Mouse (Mus musculus) gastrocnemius, adult 2 months (tissue): ENCODE results near the gene 4930412O13Rik. TPM values are rescaled to one million over a fixed set of nuclear protein-coding genes. Genes with fewer than 3 reads are reported as not detected.
A peak's percentile ranks its signal among the peaks of the same experiment; 100 is the strongest.

ENCODE experiments used
- DNase-seq: peaks from one replicate; pipeline ENCODE4 v3.0.0; 2022
- H3K27ac ChIP-seq: fragments of 200-600 bp; 2 replicates; pipeline ENCODE4 v1.8.1; 2022; ENCODE audit warnings: mild to moderate bottlenecking
- H3K4me3 ChIP-seq: fragments of 200-600 bp; 2 replicates; pipeline ENCODE4 v1.8.1; 2022; ENCODE audit warnings: mild to moderate bottlenecking, moderate library complexity
- CTCF ChIP-seq: fragments of 200-600 bp; IDR thresholded peaks from 2 replicates; pipeline ENCODE4 v1.8.1; 2022; ENCODE audit warnings: antibody characterized with exemption, mild to moderate bottlenecking, moderate library complexity
- intact Hi-C: fragments of 180-260 bp; cut with DNase I; formaldehyde crosslinking; loops from one replicate; pipeline ENCODE4 v1.15.1; 2025
- total RNA-seq, 2 experiments: library from RNA; stranded (reverse); gene quantifications; 2 replicates each; pipeline ENCODE4 v1.2.3; 2021

The 4930412O13Rik gene
- total RNA-seq, 2 experiments from 2014 or later, result not detected

DNA sequence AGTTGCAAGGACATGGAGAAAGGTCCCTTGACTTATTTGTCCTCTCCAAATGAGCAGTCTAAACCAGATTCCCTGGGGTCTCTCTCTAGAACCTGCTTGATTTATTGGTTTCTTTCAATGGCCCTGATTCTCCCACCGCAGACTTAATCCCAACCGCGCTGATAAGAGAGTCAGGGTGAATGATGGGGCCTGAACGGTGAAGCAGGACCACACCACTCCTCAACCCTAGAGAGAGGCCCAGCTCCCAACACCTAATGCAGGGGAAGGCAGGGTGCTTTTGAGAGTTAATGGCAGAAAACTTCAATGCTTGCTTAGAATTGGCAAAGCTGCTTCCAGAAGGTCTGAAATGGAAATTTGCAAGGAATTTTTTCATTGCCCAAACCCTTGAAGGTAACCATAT lies 5.8 kb upstream of the 4930412O13Rik start:
- no peak overlapping the region for H3K4me3 ChIP-seq
- no peak for TF ChIP-seq CTCF
- H3K27ac ChIP-seq, result no peak overlapping the region
- no peak for DNase-seq
- intact Hi-C loops, result no loop called here

DNA sequence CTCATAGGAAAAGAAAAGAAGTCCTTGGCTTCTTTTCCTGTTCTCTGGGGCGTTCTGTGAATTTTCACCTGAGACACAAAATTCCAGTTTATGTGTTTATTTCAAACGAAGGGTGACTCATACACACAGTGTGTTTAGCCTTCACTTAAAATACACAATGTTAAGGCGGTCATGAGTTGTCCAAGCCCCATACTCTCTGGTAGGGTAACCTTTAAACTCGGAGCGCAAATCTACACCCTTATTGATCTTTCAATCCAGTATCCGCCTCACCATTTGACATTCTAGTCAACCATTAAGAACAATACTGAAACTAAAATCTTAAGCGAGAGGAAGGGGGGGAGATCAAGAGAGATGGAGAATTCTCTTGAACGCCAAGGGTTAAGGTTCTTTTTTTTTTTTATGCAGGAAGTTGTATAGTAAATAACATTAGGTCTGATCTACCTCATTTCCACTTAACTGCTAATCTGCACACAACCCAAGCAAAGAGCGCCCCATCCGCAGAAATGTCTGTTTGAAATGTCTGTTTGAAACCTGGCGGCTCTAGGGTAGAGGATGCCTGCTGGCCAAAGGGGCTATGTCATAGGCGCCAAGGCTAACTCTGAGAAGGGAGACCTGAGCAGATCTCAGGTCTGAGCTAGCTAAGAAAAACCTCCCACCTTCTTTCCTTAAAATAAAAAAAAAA lies 5.2 kb upstream of the 4930412O13Rik start:
- H3K27ac ChIP-seq, result no peak overlapping the region
- intact Hi-C loops, result no loop called here
- H3K4me3 ChIP-seq, result no peak overlapping the region; the same call in 1 of the 2 replicates
- no peak for DNase-seq
- TF ChIP-seq CTCF, result no peak

DNA sequence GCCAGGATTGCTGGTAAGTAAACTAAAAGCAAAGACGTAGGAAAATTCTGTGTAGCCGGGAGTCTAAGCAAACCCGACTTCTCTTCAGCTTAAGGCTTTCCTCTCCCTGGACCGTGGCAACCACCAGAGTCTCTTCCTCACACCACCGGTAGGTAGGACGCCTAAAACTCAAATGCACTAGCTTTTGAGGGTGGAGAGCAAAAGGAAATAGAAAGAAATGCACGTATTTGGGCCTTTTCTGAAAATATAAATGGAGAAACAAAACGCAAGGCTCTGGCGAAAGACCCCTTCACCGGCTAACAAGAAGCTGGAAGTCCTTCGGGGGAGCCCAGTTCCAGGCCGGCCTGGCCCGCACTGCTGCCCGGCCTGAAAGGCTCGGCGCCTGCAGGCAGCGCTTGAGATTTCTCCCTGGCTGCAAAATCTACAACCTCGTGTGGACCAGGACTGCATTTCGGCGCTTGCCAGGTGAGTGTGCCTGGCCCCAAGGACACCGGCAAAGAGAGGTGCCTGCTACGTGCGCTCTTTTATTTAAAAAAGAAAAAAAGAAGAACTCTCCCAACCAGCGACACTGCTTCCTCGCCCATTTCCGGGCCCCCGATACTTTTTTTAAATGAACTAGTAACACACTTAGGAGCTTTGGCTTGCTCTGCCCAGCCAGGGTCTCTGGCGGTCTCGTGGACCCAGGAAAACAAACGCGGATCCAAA lies 4.3 kb upstream of the 4930412O13Rik start:
- intact Hi-C loops, result no loop called here
- DNase-seq, result no peak
- Histone ChIP-seq H3K4me3 (peak overlapping the region; percentile 77), H3K27ac (no peak overlapping the region)
- no peak for TF ChIP-seq CTCF

DNA sequence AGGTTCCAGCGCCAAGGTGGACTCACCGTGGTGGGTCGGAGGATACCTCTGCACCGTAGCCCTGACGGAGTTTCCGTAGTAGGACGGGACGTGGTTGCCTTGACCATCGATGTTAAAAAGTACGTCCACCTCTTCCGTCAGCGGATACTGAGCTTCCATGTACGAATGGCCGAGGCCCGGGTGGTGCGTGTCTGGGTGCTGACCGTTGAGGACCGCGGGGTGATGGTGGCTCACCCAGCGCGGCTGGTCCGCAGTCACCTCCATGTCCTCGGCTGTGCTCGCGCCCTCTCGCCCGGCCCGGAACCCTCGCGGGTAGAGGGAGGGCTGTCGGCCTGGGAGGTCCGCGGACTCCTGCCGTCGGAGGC lies 3.7 kb upstream of the 4930412O13Rik start:
- no peak overlapping the region for H3K27ac ChIP-seq
- peak overlapping the region; percentile 77 for H3K4me3 ChIP-seq
- TF ChIP-seq CTCF, result no peak
- intact Hi-C loops, result no loop called here
- peak; percentile 26 for DNase-seq

DNA sequence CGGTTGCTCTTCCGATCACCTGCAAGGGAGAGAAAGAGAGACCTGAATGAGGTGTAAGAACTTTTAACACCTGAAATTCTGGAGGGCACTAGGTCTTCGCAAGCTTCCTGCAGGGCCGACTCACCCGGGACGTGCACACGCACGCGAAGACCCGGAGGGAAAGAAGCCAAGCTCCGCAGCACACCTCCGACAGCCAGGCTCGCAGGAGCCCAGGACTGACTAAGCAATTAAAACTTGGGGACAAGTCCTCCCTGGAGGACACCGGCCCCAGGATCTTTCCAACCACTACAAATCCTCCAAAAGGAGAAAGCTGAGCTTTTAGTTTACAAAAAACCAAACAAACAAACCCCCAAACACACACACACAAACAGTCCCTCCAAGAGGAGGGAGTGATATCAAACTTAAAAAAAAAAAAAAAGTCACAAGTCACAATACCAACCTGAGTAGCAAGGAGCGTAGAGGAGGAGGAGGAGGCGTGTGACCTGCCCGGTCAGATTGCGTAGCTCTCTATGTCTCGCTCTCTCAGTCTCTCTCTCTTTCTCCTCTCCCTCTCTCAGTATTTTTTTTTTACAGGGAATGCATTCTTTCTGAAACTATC lies 3.0 kb upstream of the 4930412O13Rik start:
- peak overlapping the region; percentile 77 for H3K4me3 ChIP-seq
- no peak for TF ChIP-seq CTCF
- intact Hi-C loops, result no loop called here
- H3K27ac ChIP-seq, result peak overlapping the region; percentile 74; the same call in 1 of the 2 replicates
- peak; percentile 22 for DNase-seq

DNA sequence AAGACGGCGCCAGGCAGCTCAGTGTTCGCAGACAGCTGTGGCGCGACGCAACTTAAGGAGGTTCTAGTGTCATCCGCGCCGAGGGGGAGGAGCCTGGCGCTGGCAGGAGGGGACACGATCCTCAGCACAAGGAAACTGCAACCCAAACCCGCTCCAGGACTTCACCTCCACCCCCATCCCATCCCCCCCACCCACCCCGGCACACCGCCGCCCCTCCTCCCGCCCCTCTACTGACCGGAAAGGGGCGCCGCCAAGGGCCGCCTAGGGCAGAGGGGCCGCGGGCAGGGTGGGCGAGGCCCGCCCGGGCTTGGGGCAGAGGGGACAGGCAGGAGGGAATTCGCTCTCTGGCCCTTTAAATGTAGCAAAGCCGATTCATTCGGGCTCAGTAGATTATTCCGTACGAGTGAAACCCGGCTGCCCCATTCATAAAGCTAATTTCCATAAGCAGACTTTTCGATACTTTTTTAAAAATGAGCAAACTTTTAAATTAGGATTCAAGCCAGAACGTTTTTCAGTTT lies 2.4 kb upstream of the 4930412O13Rik start:
- Histone ChIP-seq H3K4me3 (peak overlapping the region; percentile 77), H3K27ac (peak overlapping the region; percentile 74)
- intact Hi-C loops, result no loop called here
- peak; percentile 53 for DNase-seq
- TF ChIP-seq CTCF, result no peak

DNA sequence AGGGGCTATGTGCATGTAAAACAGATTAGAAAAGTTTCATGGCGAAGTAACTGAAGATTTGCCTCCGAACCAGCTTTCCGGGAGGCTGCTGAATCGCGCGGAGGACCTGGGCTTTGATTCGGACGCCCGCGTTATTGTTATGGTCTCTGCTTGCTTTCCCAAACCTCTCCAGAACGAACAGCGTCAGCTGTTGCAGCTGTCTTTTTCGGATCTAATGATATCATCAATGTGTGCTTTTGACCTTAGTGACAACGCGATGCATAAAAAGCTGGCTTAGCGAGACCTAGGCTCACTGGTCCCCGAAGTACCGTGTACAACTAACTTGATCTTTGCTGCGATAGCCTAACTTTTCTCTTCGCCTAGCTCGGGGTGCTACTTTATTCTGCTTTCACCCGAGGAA lies 2.0 kb upstream of the 4930412O13Rik start:
- peak overlapping the region; percentile 74 for H3K27ac ChIP-seq
- TF ChIP-seq CTCF, result no peak
- peak overlapping the region; percentile 77 for H3K4me3 ChIP-seq
- peak; percentile 26 for DNase-seq
- intact Hi-C loops, result no loop called here

DNA sequence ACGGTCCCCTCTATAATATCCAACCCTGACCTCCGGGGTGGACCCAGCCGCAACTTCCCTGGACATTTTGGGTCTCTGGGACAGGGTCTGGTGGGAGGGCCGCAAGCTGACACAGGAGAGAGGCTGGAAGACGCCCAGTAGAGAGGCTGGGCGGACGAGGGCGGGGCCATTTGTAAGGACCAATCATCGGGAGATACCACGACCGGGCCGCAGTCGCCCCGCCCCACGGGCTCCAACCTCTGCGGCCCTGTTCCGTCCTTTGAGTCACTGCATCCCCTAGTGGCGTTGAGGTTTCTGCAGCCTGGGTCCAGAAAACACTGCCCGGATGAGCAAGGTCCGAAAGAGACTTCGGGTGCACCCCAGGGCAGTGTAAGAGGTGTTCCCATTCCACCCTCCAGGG lies 1.6 kb upstream of the 4930412O13Rik start:
- intact Hi-C loops, result no loop called here
- Histone ChIP-seq H3K4me3 (peak overlapping the region; percentile 77), H3K27ac (peak overlapping the region; percentile 74)
- peak; percentile 93 for DNase-seq
- peak; percentile 81 for TF ChIP-seq CTCF

DNA sequence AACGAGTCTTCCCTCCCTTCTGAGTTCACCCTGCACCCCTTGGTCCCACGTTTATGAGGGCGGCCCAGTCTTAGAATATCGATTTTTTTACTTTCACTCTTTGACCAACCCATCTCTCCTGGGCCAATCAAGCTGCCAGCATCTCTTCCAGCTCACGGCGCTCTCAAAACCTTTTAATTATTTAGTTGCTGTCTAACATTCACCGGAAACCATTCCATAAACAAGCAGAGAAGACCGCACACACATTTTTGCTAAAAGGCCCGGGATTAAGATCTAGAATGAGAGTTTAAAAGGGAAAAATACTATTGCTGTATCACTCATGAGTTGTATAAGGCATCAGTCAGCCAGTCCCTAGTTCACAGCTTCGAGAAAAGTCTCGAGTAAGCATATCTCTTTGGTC lies 781 bp upstream of the 4930412O13Rik start:
- Histone ChIP-seq H3K27ac (no peak overlapping the region), H3K4me3 (no peak overlapping the region)
- intact Hi-C loops, result loop anchor here (10.0 kb wide), 1 partner anchor 135 kb away; no protein-coding TSS in a partner anchor
- DNase-seq, result no peak
- no peak for TF ChIP-seq CTCF

DNA sequence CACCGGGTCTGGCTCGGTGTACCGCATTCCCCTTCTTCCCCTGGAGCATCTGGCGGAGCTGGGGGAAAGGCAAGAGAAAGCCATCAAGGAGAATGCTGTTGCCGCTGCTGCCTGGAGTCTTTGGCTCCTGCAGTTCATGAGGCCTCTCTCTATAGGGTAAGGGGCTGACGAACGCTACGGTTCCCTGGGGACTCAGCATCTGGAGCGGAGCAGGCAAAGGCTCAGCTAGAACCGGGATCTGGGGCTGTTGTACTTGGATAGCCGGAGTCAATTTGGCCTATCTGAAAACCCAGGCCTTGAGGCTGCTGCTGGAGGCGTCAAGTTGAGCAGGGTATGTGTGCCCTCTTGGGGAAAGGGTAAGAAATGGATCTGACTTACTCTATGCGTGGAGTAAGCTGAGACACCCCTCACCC lies 565 bp downstream of the 4930412O13Rik start:
- H3K27ac ChIP-seq, result no peak overlapping the region
- TF ChIP-seq CTCF, result no peak

DNA sequence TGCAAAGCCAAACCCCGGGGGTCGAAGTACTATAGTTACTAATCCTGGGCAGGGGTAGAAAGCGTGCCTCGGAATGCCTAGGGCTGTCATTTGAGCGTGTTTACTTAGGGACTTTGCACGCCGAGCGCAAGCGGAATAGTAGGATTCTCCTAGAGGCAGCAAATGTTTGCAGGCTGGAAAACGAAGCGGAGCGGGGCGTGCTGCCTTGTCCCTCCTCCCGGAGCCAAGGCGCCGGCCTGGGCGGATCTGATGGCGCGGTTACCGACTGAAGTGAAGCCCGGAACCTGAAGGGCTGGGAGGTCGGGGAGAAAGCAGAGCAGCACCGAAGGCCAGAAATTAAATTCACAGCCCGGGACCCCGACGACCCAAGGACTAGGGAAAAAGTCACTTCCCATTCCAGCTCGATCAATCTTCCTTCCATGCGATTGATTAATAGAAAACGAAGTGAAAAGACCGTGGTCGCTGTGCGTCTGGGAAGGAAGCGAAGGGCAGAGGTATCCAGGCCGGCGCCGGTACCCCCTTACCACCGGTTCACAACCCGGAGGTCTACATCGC lies 1.4 kb downstream of the 4930412O13Rik start:
- Histone ChIP-seq H3K27ac (no peak overlapping the region), H3K4me3 (peak overlapping the region; percentile 66)
- TF ChIP-seq CTCF, result no peak
- peak; percentile 51 for DNase-seq
- intact Hi-C loops, result loop anchor here (10.0 kb wide), 1 partner anchor 132 kb away; no protein-coding TSS in a partner anchor

More for the DNA sequence above, 565 bp downstream of the 4930412O13Rik start:
- DNase-seq, result no peak
- H3K4me3 ChIP-seq, result no peak overlapping the region
- intact Hi-C loops, result loop anchor here (10.0 kb wide), 1 partner anchor 133 kb away; no protein-coding TSS in a partner anchor

DNA sequence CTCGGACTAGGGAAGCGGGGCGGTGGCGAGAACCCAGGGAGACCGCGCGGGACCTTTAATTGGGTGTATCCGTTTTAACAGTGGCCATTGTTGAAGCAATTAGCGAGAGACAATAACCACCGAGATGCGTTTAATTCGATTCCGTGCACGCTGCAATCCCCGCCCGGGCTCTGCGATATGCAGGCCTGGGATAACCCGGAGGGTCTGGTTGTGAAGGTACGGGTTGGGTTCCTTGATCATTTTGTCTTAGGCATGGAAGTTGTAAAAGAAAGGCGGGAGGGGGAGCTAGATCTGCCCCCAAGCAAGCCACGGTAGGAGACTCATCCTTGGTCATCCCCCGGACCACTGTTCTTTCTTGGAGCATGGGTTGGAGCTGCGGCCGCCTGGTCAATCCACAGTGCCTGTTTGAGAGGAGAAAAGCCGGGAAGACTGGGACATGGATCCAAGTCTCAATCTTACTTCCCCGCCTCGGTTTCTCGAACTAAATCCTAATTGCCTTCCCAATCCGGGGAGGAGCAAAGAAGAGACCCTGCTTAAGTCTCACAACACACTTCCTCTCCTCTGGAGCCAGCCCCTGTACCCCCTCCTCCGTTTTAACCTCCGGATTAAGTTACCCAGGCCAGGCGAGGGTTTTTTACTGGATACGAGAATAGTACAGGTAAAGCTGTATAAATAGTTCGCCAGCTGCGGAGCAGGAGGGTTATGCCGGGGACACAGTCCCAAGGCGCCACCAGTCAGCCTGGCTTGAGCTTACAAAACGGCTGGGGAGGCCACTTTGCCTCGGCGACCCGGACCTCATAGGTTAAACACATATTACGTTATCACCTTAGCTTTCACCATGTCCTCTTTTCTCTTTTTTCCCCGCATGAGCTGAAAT lies 2.1 kb downstream of the 4930412O13Rik start:
- TF ChIP-seq CTCF, result no peak
- Histone ChIP-seq H3K4me3 (peak overlapping the region; percentile 66), H3K27ac (no peak overlapping the region)
- intact Hi-C loops, result loop anchor here (10.0 kb wide), 1 partner anchor 132 kb away; no protein-coding TSS in a partner anchor
- DNase-seq, result no peak
